Mouse (Mus musculus) limb, embryonic 10.5 days (tissue): ENCODE data around the gene Fam189b. TPM values are rescaled to one million over a fixed set of nuclear protein-coding genes. Genes with fewer than 3 reads are reported as not detected.

ENCODE experiments used
- DNase-seq: peaks from one replicate; pipeline ENCODE4 v3.0.0-alpha.2; 2017; ENCODE audit warnings: low spot score
- H3K27ac ChIP-seq: fragments of 300-500 bp; sonication (generic); 2 replicates; pipeline ENCODE4 v1.5.1; 2016; ENCODE audit warnings: mild to moderate bottlenecking
- H3K27me3 ChIP-seq: fragments of 300-500 bp; sonication (generic); 2 replicates; pipeline ENCODE4 v1.6.1; 2016; ENCODE audit warnings: low read depth, mild to moderate bottlenecking; ENCODE audit not compliant: poor library complexity, severe bottlenecking
- H3K36me3 ChIP-seq: fragments of 300-500 bp; sonication (generic); 2 replicates; pipeline ENCODE4 v1.6.1; 2016; ENCODE audit warnings: mild to moderate bottlenecking, moderate library complexity
- H3K4me1 ChIP-seq: fragments of 300-500 bp; sonication (generic); 2 replicates; pipeline ENCODE4 v1.6.1; 2016
- H3K4me3 ChIP-seq: fragments of 300-500 bp; sonication (generic); 2 replicates; pipeline ENCODE4 v1.5.1; 2016; ENCODE audit warnings: mild to moderate bottlenecking, moderate library complexity
- H3K9me3 ChIP-seq: fragments of 300-500 bp; sonication (generic); replicated peaks from 2 replicates; pipeline ENCODE4 v1.6.1; 2016; ENCODE audit warnings: mild to moderate bottlenecking
- WGBS: fragments of 180-500 bp; shearing (Covaris S2); methylation state at CpG from one replicate; pipeline ENCODE4 v1.1.7; 2016; 5-methylcytosine and 5-hydroxymethylcytosine counted together
- polyA plus RNA-seq: library from polyadenylated mRNA; unstranded; fragments of >200 nt; fragmentation: Nextera tagmentation; extraction: Ambion mirVana; gene quantifications from 2 replicates; pipeline ENCODE4 v1.2.1, GENCODE M21; 2016

Gene Fam189b
- polyA plus RNA-seq, 1 experiment from 2014 or later, result 35.0 TPM

GRCm38 (mm10) chr3:89177242-89178106 lies 5.5 kb upstream of the Fam189b start, which contains the start of gene Scamp3:
Gene Scamp3, plus strand, starts transcription at chr3:89177473.
- Histone ChIP-seq H3K4me3 (peak within 1 kb of the TSS; percentile 75), H3K27me3 (no peaks in the 10 kb centered on the region), H3K9me3 (no peaks in the 10 kb centered on the region), H3K27ac (peak within 1 kb of the TSS; percentile 85), H3K4me1 (peaks cover 22% of the 10 kb centered on the region), H3K36me3 (peaks cover 80% of the 10 kb centered on the region)
- under 1% methylated on average over 43 of the region's 43 CpGs for WGBS
- DNase-seq, result peak; percentile 97

DNA sequence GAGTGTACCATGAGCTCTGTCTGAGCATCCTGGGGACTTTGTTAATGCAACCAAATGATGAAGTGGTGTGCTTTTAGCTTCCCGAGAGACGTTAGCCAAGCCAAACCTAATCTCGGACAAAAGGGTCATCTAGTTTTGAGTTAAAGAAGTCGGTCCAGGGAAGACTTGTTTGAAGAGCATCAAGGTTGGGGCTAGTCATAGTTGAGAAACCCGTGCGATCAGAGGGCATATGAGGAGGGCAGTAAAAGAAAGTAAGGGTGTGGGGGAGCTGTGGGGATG lies 4.9 kb upstream of the Fam189b start:
- WGBS, result 11% methylated on average over 6 of the region's 6 CpGs
- no peak for DNase-seq
- peak overlapping the region; percentile 85 for H3K27ac ChIP-seq
- peaks cover 27% of the 10 kb centered on the region for H3K4me1 ChIP-seq
- H3K27me3 ChIP-seq, result no peaks in the 10 kb centered on the region
- H3K36me3 ChIP-seq, result peaks cover 78% of the 10 kb centered on the region
- H3K9me3 ChIP-seq, result no peaks in the 10 kb centered on the region
- H3K4me3 ChIP-seq, result peak overlapping the region; percentile 75

DNA sequence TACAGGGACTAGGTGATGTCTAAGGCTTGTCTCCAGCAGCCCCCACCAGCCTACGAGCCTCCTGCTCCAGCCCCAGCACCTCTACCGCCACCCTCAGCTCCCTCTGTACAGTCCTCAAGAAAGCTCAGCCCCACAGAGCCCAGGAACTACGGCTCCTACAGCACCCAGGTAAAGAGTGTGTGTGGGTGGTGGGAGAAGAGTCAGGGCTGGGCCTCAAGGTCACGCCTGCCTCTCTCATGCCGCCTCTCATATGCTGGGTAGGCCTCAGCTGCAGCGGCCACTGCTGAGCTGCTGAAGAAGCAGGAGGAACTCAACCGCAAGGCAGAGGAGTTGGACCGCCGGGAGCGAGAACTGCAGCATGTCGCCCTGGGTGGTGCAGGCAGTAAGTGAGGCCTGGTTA lies 3.9 kb upstream of the Fam189b start:
- peak overlapping the region; percentile 23; the same call in 1 of the 2 replicates for H3K4me3 ChIP-seq
- peaks cover 68% of the 10 kb centered on the region for H3K36me3 ChIP-seq
- peaks cover 37% of the 10 kb centered on the region for H3K4me1 ChIP-seq
- no peaks in the 10 kb centered on the region for H3K9me3 ChIP-seq
- no peaks in the 10 kb centered on the region for H3K27me3 ChIP-seq
- WGBS, result 95% methylated on average over 11 of the region's 11 CpGs
- no peak overlapping the region for H3K27ac ChIP-seq
- DNase-seq, result no peak

- Histone ChIP-seq H3K36me3 (peaks cover 48% of the 10 kb centered on the region), H3K4me3 (no peak overlapping the region), H3K4me1 (peaks cover 61% of the 10 kb centered on the region), H3K9me3 (no peaks in the 10 kb centered on the region), H3K27me3 (no peaks in the 10 kb centered on the region), H3K27ac (no peak overlapping the region; the same call in 1 of the 2 replicates)
- DNase-seq, result no peak
- WGBS, result 89% methylated on average over 27 of the region's 27 CpGs
Observed at GRCm38 (mm10) chr3:89181749-89182500, 1.0 kb upstream of the Fam189b start.

DNA sequence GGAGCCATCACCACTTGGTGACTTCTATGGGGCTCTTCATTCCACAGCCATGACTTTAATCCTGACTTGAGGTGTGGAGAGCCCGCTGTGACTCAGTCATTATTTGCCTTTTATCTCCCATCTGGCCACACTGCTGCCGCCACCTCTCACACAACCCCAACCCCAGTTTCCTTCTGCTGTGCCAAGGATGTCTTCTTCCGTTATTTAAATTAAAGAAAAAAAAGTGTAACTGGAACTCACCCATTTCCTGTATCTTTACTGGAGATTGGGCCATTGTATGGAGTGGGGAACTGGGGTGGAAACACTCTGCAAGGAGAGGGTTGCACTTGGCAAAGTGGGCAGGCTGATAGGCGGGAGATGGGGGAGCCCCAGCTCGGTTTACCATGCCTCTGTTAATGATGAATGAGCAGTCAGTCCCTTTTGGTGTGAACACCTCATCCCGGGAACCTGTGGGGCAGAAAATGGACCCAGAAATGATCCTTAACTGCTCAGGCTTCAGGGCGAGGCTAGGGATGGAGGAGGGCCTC lies 349 bp upstream of the Fam189b start:
- Histone ChIP-seq H3K4me3 (peak overlapping the region; percentile 57), H3K36me3 (peaks cover 55% of the 10 kb centered on the region)

GRCm38 (mm10) chr3:89183959-89184315 lies 994 bp downstream of the Fam189b start:
- H3K27me3 ChIP-seq, result no peaks in the 10 kb centered on the region
- WGBS, result 82% methylated on average over 6 of the region's 6 CpGs
- no peak for DNase-seq
- peaks cover 66% of the 10 kb centered on the region for H3K36me3 ChIP-seq
- H3K27ac ChIP-seq, result peak overlapping the region; percentile 86
- H3K9me3 ChIP-seq, result no peaks in the 10 kb centered on the region
- peaks cover 60% of the 10 kb centered on the region for H3K4me1 ChIP-seq
- peak overlapping the region; percentile 57 for H3K4me3 ChIP-seq

More for the DNA sequence above, 349 bp upstream of the Fam189b start:
- no peak for DNase-seq
- H3K27me3 ChIP-seq, result no peaks in the 10 kb centered on the region
- H3K4me1 ChIP-seq, result peaks cover 66% of the 10 kb centered on the region
- H3K27ac ChIP-seq, result peak overlapping the region; percentile 86
- WGBS, result 40% methylated on average over 7 of the region's 7 CpGs
- H3K9me3 ChIP-seq, result no peaks in the 10 kb centered on the region

DNA sequence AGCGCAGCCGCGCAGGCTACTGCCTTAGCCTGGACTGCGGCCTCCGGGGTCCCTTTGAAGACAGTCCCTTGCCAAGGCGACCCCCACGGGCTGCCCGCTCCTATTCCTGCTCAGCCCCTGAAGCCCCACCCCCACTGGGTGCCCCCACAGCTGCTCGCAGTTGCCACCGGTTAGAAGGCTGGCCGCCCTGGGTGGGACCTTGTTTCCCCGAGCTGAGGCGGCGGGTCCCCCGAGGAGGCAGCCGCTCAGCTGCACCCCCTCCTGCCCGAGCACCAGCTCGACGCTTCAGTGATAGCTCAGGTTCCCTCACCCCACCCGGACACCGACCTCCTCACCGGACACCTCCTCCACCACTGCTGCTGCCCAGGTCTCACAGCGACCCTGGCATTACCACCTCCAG lies 4.3 kb downstream of the Fam189b start:
- DNase-seq, result no peak
- 51% methylated on average over 23 of the region's 23 CpGs for WGBS
- Histone ChIP-seq H3K4me1 (peaks cover 55% of the 10 kb centered on the region), H3K9me3 (no peaks in the 10 kb centered on the region), H3K4me3 (no peak overlapping the region), H3K27ac (peak overlapping the region; percentile 10; the same call in 1 of the 2 replicates), H3K27me3 (no peaks in the 10 kb centered on the region), H3K36me3 (peaks cover 34% of the 10 kb centered on the region)

DNA sequence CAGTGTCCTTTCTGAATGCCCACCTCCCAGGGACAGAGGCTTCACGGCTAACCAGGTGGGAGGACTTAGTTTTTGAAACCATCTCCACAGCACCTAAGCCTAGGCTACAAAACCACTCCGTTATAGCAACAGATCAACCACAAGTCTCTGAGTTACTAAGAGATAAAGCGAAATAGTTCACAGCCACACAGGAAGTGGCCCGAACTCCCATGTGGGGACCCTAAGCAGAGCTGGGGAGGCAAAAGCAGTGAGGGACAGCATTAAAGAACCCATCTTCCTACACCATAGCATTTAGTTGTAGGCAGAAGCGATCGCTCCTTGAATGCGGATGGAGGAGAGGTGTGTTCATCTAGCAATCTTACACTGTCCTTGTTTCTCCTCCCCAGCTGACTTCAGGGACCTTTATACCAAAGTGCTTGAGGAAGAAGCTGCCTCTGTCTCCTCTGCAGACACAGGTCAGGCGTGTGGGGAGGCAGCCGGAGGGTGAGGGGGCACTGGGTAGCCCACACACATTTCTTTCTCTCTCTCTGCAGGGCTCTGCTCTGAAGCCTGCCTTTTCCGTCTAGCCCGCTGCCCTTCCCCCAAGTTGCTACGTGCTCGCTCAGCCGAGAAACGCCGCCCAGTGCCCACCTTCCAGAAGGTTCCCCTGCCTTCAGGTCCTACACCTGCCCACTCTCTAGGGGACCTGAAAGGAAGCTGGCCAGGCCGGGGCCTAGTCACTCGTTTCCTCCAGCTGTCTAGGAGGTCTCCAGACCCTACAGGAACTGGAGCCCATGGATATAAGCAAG lies 4.9 kb downstream of the Fam189b start:
- no peak for DNase-seq
- 81% methylated on average over 18 of the region's 18 CpGs for WGBS
- H3K9me3 ChIP-seq, result no peaks in the 10 kb centered on the region
- H3K27me3 ChIP-seq, result no peaks in the 10 kb centered on the region
- H3K4me3 ChIP-seq, result no peak overlapping the region
- peaks cover 27% of the 10 kb centered on the region for H3K36me3 ChIP-seq
- no peak overlapping the region for H3K27ac ChIP-seq
- H3K4me1 ChIP-seq, result peaks cover 48% of the 10 kb centered on the region

DNA sequence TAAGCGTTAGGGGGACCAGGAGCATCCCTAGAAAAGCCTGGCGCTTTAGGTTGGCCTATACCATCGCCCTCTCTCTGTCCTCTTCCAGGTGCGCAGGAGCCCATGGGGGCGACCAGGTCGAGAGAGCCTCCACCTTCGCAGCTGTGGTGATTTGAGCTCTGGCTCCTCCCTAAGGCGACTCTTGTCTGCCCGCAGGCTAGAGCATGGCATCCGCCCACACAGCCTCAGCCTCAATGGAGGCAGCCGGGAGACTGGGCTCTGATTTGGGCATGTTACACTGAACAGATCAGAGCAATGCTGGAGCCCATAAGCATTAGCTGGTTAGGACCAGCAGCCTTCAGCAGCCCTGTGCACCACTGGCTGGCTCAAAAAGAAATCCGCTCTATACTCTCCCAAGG lies 5.5 kb downstream of the Fam189b start:
- Histone ChIP-seq H3K9me3 (no peaks in the 10 kb centered on the region), H3K36me3 (peaks cover 27% of the 10 kb centered on the region), H3K27me3 (no peaks in the 10 kb centered on the region), H3K4me1 (peaks cover 42% of the 10 kb centered on the region), H3K27ac (no peak overlapping the region), H3K4me3 (no peak overlapping the region)
- WGBS, result 72% methylated on average over 12 of the region's 12 CpGs
- DNase-seq, result no peak

GRCm38 (mm10) chr3:89190436-89190835 lies 7.5 kb downstream of the Fam189b start:
- 93% methylated on average over 8 of the region's 8 CpGs for WGBS

DNA sequence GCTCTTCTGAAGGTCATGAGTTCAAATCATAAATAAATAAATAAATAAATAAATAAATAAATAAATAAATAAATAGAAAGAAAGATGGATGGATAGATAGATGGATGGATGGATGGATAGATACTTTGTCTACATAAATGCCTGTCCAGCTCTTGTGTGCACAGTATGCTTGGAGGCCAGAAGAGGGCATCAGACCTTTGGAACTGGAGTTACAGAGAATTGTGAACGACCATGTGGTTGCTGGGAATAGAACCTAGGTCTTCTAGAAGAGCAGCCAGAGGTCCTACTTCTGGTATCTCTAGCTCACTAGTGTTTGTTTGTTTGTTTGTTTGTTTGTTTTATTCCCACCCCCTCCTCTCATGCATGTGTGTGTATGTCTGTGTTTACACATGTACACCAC lies 10.4 kb downstream of the Fam189b start:
- WGBS, result 72% methylated on average over 1 of the region's 1 CpGs
- no peaks in the 10 kb centered on the region for H3K27me3 ChIP-seq

More at GRCm38 (mm10) chr3:89190436-89190835, 7.5 kb downstream of the Fam189b start:
- Histone ChIP-seq H3K4me1 (peaks cover 23% of the 10 kb centered on the region), H3K9me3 (no peaks in the 10 kb centered on the region), H3K4me3 (no peak overlapping the region), H3K36me3 (peaks cover 27% of the 10 kb centered on the region), H3K27ac (no peak overlapping the region), H3K27me3 (no peaks in the 10 kb centered on the region)
- DNase-seq, result no peak

DNA sequence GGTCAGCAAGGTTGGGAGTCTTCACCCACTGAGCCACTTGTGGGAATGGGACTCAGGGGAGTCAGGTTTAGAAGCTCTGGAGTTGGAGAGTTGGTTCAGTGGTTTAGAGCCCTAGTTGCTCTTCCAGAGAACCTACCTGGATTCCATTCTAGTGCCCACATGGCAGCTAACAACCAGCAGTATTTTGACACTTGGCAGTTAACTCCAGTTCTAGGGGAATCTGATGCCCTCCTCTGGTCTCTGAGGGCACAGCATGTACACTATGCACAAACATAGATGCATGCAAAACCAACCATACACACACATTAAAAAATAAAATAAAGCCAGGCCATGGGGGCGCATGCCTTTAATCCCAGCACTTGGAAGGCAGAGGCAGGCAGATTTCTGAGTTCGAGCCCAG lies 10.9 kb downstream of the Fam189b start:
- no peak for DNase-seq
- WGBS, result 86% methylated on average over 2 of the region's 2 CpGs

More for the DNA sequence above, 10.4 kb downstream of the Fam189b start:
- no peak overlapping the region for H3K27ac ChIP-seq
- no peak for DNase-seq
- peaks cover 6% of the 10 kb centered on the region for H3K36me3 ChIP-seq
- H3K4me3 ChIP-seq, result no peak overlapping the region
- H3K4me1 ChIP-seq, result peaks cover 16% of the 10 kb centered on the region
- no peaks in the 10 kb centered on the region for H3K9me3 ChIP-seq

More for the DNA sequence above, 10.9 kb downstream of the Fam189b start:
- H3K9me3 ChIP-seq, result no peaks in the 10 kb centered on the region
- H3K27ac ChIP-seq, result no peak overlapping the region
- no peaks in the 10 kb centered on the region for H3K27me3 ChIP-seq
- H3K4me1 ChIP-seq, result peaks cover 16% of the 10 kb centered on the region
- H3K4me3 ChIP-seq, result no peak overlapping the region
- peaks cover under 1% of the 10 kb centered on the region for H3K36me3 ChIP-seq
